Mouse (Mus musculus): ENCODE results near the gene Efna5. TPM values are rescaled to one million over a fixed set of nuclear protein-coding genes. Genes with fewer than 3 reads are reported as not detected.

Gene Efna5
- polyA plus RNA-seq, 1 experiment, result 21.5 TPM

GRCm38 (mm10) chr17:62615159-62615558, 266.0 kb downstream of the Efna5 start:
- peak; percentile 52 for DNase-seq (ENCODE audit: low read depth)
- no peak for TF ChIP-seq CTCF (IDR thresholded peaks at IDR 0.05; ENCODE audit: borderline replicate concordance, extremely low read depth, insufficient read depth, insufficient read length)
- no peak for TF ChIP-seq POLR2A (IDR thresholded peaks at IDR 0.05; ENCODE audit: borderline replicate concordance, extremely low read depth, insufficient read depth, insufficient read length, poor library complexity, severe bottlenecking)

GRCm38 (mm10) chr17:62614708-62615107, 266.4 kb downstream of the Efna5 start:
- DNase-seq (ENCODE audit: low read depth), result peak; percentile 59
- TF ChIP-seq CTCF (IDR thresholded peaks at IDR 0.05; ENCODE audit: borderline replicate concordance, extremely low read depth, insufficient read depth, insufficient read length), result no peak
- no peak for TF ChIP-seq POLR2A (IDR thresholded peaks at IDR 0.05; ENCODE audit: borderline replicate concordance, extremely low read depth, insufficient read depth, insufficient read length, poor library complexity, severe bottlenecking)

- TF ChIP-seq CTCF (IDR thresholded peaks at IDR 0.05; ENCODE audit: borderline replicate concordance, extremely low read depth, insufficient read depth, insufficient read length) (no peak), POLR2A (IDR thresholded peaks at IDR 0.05; ENCODE audit: borderline replicate concordance, extremely low read depth, insufficient read depth, insufficient read length, poor library complexity, severe bottlenecking) (no peak)
- DNase-seq (ENCODE audit: low read depth), result peak; percentile 81
Observed at GRCm38 (mm10) chr17:62614237-62614636, 266.9 kb downstream of the Efna5 start.

GRCm38 (mm10) chr17:62613232-62613631, 267.9 kb downstream of the Efna5 start:
- TF ChIP-seq POLR2A (IDR thresholded peaks at IDR 0.05; ENCODE audit: borderline replicate concordance, extremely low read depth, insufficient read depth, insufficient read length, poor library complexity, severe bottlenecking) (no peak), CTCF (IDR thresholded peaks at IDR 0.05; ENCODE audit: borderline replicate concordance, extremely low read depth, insufficient read depth, insufficient read length) (no peak)
- no peak for DNase-seq (ENCODE audit: low read depth)

GRCm38 (mm10) chr17:62608145-62608544, 273.0 kb downstream of the Efna5 start:
- DNase-seq (ENCODE audit: low read depth), result peak; percentile 79
- TF ChIP-seq POLR2A (IDR thresholded peaks at IDR 0.05; ENCODE audit: borderline replicate concordance, extremely low read depth, insufficient read depth, insufficient read length, poor library complexity, severe bottlenecking) (no peak), CTCF (IDR thresholded peaks at IDR 0.05; ENCODE audit: borderline replicate concordance, extremely low read depth, insufficient read depth, insufficient read length) (no peak)

GRCm38 (mm10) chr17:62607304-62607914, 273.7 kb downstream of the Efna5 start:
- DNase-seq (ENCODE audit: low read depth), result peak; percentile 81
- no peak for TF ChIP-seq POLR2A (IDR thresholded peaks at IDR 0.05; ENCODE audit: borderline replicate concordance, extremely low read depth, insufficient read depth, insufficient read length, poor library complexity, severe bottlenecking)
- TF ChIP-seq CTCF (IDR thresholded peaks at IDR 0.05; ENCODE audit: borderline replicate concordance, extremely low read depth, insufficient read depth, insufficient read length), result no peak

GRCm38 (mm10) chr17:62606681-62607080, 274.4 kb downstream of the Efna5 start:
- TF ChIP-seq CTCF (IDR thresholded peaks at IDR 0.05; ENCODE audit: borderline replicate concordance, extremely low read depth, insufficient read depth, insufficient read length), result no peak
- TF ChIP-seq POLR2A (IDR thresholded peaks at IDR 0.05; ENCODE audit: borderline replicate concordance, extremely low read depth, insufficient read depth, insufficient read length, poor library complexity, severe bottlenecking), result no peak
- no peak for DNase-seq (ENCODE audit: low read depth)

GRCm38 (mm10) chr17:62604309-62604708, 276.8 kb downstream of the Efna5 start:
- DNase-seq (ENCODE audit: low read depth), result no peak
- TF ChIP-seq CTCF (IDR thresholded peaks at IDR 0.05; ENCODE audit: borderline replicate concordance, extremely low read depth, insufficient read depth, insufficient read length) (no peak), POLR2A (IDR thresholded peaks at IDR 0.05; ENCODE audit: borderline replicate concordance, extremely low read depth, insufficient read depth, insufficient read length, poor library complexity, severe bottlenecking) (no peak)

GRCm38 (mm10) chr17:62603604-62604003, 277.5 kb downstream of the Efna5 start:
- TF ChIP-seq POLR2A (IDR thresholded peaks at IDR 0.05; ENCODE audit: borderline replicate concordance, extremely low read depth, insufficient read depth, insufficient read length, poor library complexity, severe bottlenecking) (no peak), CTCF (IDR thresholded peaks at IDR 0.05; ENCODE audit: borderline replicate concordance, extremely low read depth, insufficient read depth, insufficient read length) (no peak)
- no peak for DNase-seq (ENCODE audit: low read depth)

- DNase-seq (ENCODE audit: low read depth), result no peak
- TF ChIP-seq CTCF (IDR thresholded peaks at IDR 0.05; ENCODE audit: borderline replicate concordance, extremely low read depth, insufficient read depth, insufficient read length) (no peak), POLR2A (IDR thresholded peaks at IDR 0.05; ENCODE audit: borderline replicate concordance, extremely low read depth, insufficient read depth, insufficient read length, poor library complexity, severe bottlenecking) (no peak)
Observed at GRCm38 (mm10) chr17:62598716-62599490, 282.2 kb downstream of the Efna5 start.

GRCm38 (mm10) chr17:62592436-62593074, 288.6 kb downstream of the Efna5 start:
- no peak for TF ChIP-seq CTCF (IDR thresholded peaks at IDR 0.05; ENCODE audit: borderline replicate concordance, extremely low read depth, insufficient read depth, insufficient read length)
- no peak for TF ChIP-seq POLR2A (IDR thresholded peaks at IDR 0.05; ENCODE audit: borderline replicate concordance, extremely low read depth, insufficient read depth, insufficient read length, poor library complexity, severe bottlenecking)
- DNase-seq (ENCODE audit: low read depth), result peak; percentile 76

Data from brain, embryonic 14.5 days (tissue).